Mouse (Mus musculus) left cerebral cortex, postnatal 36 days (tissue): ENCODE results near the gene Sf3a3. TPM values are rescaled to one million over a fixed set of nuclear protein-coding genes. Genes with fewer than 3 reads are reported as not detected.
A peak's percentile ranks its signal among the peaks of the same experiment; 100 is the strongest.

Experiments
- DNase-seq, 2 experiments: peaks; one replicate each; pipeline ENCODE4 v3.0.0; 2021 to 2022; ENCODE audit warnings: low spot score in 2 of 2, mixed read lengths in 1 of 2
- intact Hi-C: fragments of 180-260 bp; cut with DNase I; formaldehyde crosslinking; loops from one replicate; pipeline ENCODE4 v1.15.1; 2025
- total RNA-seq, 2 experiments: library from RNA; stranded (reverse); gene quantifications; 2 replicates each; pipeline ENCODE4 v1.2.3; 2021

Gene Sf3a3
- total RNA-seq, 2 experiments from 2014 or later = 31.8 to 37.3 TPM

DNA sequence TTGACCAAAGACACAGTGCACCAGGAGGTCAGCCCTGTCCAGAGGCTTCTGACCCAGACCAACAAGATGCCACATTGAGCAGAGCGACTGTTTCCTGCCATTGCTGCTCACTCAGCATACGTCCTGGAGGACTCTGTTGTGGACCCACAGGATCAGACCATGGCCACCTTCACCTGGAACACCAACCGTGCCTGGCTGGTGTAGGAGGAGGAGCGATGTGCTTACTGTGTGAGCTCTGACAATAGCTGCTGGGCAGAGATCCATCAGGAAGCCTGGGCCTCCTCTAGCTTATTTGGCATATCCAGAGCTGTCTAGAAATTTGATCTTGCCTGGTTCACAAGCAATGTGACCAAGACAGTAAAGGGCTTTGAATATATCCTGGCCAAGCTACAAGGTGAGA, 4.5 kb downstream of the Sf3a3 start:
- intact Hi-C loops = no loop called here

DNA sequence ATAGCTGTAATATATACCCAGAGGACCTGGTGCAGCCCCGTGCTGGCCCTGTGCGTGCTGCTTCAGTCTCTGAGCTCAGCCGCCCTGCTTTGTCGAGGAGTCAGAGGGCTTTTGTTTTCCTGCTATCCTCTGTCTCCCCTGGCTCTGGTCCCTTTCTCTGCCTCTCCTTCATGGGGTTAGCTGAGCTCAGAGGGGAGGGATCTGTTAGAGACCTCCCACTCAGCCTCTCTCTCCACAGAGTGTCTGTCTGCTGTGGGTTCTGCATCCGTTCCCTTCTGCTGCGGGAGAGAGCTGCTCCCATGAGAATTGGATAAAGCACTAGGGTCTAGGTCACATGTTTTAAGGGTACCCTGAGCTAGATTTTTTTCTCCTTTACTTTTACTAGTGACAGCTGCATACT, 11.5 kb downstream of the Sf3a3 start:
- intact Hi-C loops = no loop called here

More for the DNA sequence above, 4.5 kb downstream of the Sf3a3 start:
- no peak for DNase-seq

GRCm38 (mm10) chr4:124736952-124737351, 22.4 kb downstream of the Sf3a3 start:
- DNase-seq = no peak
- intact Hi-C loops = no loop called here

More for the DNA sequence above, 11.5 kb downstream of the Sf3a3 start:
- no peak for DNase-seq

GRCm38 (mm10) chr4:124737486-124737885, 22.9 kb downstream of the Sf3a3 start:
- intact Hi-C loops = no loop called here
- DNase-seq = no peak

DNA sequence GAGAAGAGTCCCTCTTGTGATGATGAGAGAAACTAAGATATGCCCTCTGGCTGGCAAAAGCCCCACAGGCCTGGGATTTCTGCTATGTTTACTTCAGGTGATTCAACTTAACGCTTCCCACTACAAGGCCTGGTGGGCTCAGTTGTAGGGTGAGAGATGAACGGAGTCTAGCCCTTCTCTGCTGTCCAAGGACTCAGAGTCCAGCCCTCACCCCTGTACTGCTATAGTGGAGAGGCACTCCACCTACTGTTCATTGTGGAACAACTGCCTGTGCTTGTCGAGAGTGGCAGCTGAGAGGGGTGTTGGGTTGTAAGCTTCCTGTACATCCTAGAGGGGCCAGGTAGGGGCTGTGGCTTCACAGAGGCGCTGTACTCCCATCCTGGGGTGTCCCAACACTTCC, 23.4 kb downstream of the Sf3a3 start:
- DNase-seq = no peak
- intact Hi-C loops = no loop called here

DNA sequence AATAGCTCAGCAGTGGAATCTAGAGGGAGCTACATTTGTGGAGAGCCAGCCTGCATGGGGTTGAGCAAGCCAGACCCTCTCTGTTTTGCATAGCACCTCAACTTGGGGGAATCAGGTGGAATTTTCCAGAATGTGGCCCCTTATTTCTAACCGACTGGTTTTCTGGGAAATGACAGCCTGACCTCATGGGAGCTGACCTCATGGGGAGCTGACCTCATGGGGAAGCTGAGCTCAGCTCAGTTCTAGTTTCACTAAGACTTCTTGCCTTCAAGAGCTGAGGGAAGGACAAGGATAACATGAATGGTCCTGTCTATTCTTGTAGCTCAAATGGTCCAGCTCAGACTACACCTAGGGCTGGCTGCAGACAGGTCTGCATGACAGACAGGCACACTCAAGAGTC, 24.2 kb downstream of the Sf3a3 start:
- DNase-seq = no peak
- intact Hi-C loops = no loop called here

DNA sequence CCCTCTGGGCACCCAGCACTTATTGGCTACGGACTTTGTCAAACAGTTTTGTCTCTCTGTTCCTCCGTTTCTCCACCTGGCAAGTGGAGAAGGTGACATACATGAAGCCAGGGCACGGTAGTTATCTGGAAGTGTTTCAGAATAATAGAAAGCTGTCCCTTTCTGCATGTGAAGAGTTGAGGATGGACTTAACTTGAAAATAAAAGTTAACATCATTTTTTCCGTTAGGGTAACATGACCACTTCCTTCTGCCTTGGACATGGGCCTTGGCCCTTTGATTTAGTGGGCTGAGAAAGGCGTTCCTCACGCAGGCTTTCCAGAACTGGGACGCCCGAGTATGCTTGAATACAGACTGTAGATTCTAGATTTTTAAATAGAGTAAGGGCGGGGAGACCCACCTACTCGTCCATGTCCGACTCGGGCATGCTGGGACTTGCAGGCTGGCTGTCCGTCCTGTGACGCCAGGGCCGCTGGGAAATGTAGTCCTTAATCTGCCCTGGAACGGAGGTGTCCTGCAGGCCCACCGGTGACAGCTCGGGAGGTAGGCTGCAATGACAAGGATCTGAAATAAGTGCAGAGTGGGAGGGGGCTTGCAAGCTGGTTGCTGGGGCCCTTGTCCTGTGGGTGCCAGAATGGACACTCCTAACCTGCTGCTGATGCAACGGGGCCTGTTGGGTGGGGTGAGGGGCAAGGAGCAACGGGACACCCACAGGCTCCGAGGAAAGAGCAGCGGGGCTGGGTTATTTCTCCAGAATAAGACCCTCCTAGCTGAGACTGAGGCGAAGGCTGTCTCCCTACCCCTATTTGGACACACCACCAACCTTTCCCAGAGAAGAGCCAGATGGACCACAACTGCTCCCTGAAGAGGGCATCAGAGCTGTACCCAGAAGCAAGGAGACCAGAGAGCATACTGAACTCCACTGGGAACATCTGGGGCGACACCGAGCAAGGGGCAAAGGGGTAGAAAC, 27.1 kb downstream of the Sf3a3 start, which contains the start of gene Inpp5b:
Gene Inpp5b (plus strand): TSS at position 475 of the 968 bp plus-strand sequence.
- intact Hi-C loops = no loop called here
- DNase-seq = peak; percentile 88 to 89

- DNase-seq = no peak
- intact Hi-C loops = no loop called here
Measured at GRCm38 (mm10) chr4:124742839-124743238, 28.3 kb downstream of the Sf3a3 start.

GRCm38 (mm10) chr4:124746577-124746976, 32.0 kb downstream of the Sf3a3 start:
- no peak for DNase-seq
- intact Hi-C loops = no loop called here

DNA sequence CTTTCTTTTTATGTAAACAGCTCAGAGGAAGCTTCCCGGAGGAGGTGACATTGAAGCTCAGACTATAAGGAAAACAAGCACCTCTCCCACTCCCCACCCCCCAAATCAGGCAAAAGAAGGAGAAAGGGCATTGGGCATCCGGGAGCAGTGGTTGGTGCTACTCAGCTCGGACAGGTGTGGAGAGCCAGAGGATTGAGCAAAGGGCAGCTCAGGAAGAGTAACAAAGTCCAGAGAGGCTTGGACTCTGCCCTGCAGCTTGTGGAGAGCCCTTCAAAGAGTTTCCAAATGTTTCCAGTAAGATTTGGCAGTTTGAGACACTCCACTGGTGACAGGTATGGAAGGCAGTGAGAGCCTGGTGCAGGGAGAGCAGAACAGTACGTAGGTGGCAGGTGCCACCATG, 33.3 kb downstream of the Sf3a3 start:
- DNase-seq = no peak
- intact Hi-C loops = no loop called here

DNA sequence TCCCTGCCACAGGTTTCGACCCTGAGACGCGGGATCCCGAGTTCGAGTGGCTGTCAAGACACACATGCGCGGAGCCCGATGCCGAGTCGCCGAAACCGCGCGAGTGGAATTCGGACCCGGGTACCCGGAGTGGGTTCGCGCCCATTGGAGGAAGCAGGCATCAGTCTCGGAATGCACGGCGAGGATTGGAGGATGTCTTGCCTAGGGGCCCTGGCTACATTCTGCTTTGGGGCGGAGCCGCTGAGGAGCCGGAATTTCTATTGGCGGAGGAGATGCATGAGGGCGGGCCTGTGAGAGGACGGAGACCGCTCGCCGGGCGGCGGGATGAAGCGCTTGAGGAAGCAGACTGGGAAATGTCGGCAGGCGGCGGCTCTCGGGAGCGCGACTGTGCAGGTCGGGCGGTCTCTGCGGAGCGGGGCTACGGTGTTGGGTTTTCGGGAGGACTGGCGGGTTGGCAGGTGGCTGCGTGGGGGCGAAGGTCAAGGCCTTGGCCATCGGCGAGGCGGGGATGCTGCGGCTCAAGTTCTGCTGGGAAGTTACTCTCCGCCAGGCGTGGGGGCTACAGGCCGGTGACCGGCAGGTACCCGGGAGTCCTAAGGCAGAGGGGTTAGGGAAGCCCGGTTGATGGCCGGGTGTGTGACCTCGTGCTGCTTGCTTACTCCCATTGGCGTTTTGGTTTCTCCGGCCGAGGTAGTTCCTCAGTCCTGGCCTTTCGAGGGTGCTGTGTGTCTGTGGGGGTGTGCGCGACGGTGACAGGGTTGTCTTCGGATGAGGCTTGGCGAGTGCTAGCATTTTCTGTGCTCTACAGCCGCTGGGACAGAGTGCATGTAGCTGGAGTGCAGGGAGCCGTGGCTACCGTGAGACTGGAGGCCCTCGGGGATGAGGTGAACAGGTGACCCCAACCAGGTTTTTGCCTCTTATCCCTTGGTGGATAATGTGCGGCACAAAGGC, 37.0 kb downstream of the Sf3a3 start:
- intact Hi-C loops = no loop called here

GRCm38 (mm10) chr4:124752281-124753199, 38.0 kb downstream of the Sf3a3 start:
- no peak for DNase-seq
- intact Hi-C loops = no loop called here

More for the DNA sequence above, 37.0 kb downstream of the Sf3a3 start:
- DNase-seq = peak; percentile 97 to 99

DNA sequence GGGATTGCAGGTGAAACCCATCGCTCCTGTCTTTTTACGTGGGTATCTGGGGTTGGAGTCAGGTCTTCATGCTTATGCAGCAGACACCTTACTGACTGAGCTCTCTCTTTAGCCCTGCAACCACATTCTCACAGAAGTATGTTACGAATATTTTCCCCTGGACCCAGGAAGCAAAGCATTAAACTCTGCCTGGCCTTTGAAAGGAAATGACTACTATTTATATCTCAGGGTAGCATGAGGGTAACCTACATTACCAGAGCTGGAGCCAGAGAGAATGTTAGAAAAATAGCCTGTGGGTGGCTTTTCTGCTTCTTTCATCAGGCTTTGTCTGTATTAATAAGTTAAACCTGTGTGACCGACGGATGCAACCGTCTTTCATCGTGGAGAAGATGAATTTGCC, 41.0 kb downstream of the Sf3a3 start:
- DNase-seq = no peak
- intact Hi-C loops = no loop called here

DNA sequence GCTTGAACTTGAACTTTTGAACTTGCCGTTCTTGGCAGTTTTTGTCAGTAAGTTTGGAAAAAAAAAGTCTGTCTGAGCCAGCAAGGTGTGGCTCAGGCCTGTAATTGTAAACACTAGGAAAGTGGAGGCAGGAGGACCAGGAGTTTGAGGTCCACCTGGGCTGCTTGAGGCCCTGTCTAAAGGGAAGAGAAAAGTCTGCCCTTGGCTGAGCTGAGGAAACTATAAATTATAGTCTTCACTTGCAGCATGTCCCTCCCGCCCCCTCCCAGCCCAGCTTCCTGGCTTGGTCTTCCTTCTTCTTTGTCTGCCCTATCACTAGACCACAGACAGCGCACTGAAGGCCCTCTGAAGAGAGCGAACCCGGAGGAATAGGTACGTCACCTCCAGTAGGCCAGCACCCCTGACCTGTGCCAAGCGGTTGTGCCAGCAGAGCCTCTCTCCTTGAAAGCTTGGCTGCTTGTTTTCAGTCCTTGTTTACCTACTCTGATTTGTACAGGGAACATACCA, 44.8 kb downstream of the Sf3a3 start:
- no peak for DNase-seq
- intact Hi-C loops = no loop called here

GRCm38 (mm10) chr4:124761201-124761600, 46.6 kb downstream of the Sf3a3 start:
- DNase-seq = no peak
- intact Hi-C loops = no loop called here

GRCm38 (mm10) chr4:124762858-124763452, 48.4 kb downstream of the Sf3a3 start:
- no peak for DNase-seq

DNA sequence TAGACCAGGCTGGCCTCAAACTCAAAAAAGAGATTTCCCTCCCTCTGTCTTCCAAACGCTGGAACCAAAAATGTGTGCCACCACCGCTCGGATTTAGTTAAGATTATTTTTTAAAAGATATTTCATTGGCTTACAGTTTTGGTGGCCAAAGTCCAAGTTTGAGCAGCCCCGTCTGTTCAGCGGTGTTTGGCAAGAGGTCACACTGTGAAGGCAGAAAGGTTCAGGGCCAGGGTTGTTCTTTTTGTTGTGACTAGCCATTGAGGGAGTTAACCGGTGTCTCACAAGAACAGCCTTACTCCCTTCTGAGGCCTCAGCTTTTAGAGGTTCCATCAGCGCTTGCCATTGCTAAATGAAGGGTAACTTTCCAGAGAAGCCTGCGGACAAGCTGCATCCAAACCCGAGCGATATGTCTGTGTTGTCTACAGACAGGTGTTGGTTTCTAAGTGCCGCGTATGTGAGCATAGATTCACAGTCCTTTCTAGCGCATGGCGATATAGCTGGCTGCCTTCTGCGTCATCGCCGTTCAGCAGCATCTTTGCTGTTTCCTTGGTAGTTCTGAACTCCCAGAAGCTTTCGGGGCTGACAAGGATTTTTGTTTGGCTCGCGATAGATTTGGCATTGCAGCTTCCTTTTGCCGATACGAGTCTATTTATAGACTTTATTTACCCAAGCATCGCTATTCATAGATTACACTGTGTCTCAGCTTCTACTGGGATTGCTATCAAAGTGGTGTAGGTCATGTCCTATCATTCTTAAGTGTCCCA, 51.4 kb downstream of the Sf3a3 start:
- intact Hi-C loops = no loop called here
- peak; percentile 23 to 34 for DNase-seq

More at GRCm38 (mm10) chr4:124762858-124763452, 48.4 kb downstream of the Sf3a3 start:
- intact Hi-C loops = no loop called here

GRCm38 (mm10) chr4:124766566-124766940, 52.0 kb downstream of the Sf3a3 start:
- DNase-seq = peak in 1 of 2 experiments; percentile 15
- intact Hi-C loops = no loop called here
